Mouse (Mus musculus) CH12.LX (cell line): ENCODE results near the gene Aimp2. TPM values are rescaled to one million over a fixed set of nuclear protein-coding genes. Genes with fewer than 3 reads are reported as not detected.

Experiments
- DNase-seq: peaks from one replicate; pipeline ENCODE4 v3.0.0-alpha.2; 2013; ENCODE audit errors: extremely low read depth
- H3K27ac ChIP-seq: 2 replicates; pipeline ENCODE4 v1.5.1; 2012; ENCODE audit warnings: low read depth, mild to moderate bottlenecking, control low read depth, moderate library complexity; ENCODE audit not compliant: insufficient read depth
- H3K27me3 ChIP-seq: replicated peaks from 2 replicates; pipeline ENCODE3; 2012; ENCODE audit warnings: inconsistent platforms
- H3K36me3 ChIP-seq, 2 experiments: replicated peaks in 1 of 2; 2 replicates each; pipeline versions ENCODE3 to v1.6.1; 2012; ENCODE audit warnings: inconsistent platforms in 1 of 2, low read length in 1 of 2, mild to moderate bottlenecking in 1 of 2, mixed read lengths in 1 of 2, moderate library complexity in 1 of 2; ENCODE audit not compliant: control insufficient read depth in 1 of 2, insufficient read depth in 1 of 2
- H3K4me1 ChIP-seq, 2 experiments: 2 replicates each; pipeline ENCODE4 v1.6.1; 2012; ENCODE audit warnings: inconsistent platforms in 1 of 2, moderate library complexity in 1 of 2; ENCODE audit not compliant: insufficient read depth in 2 of 2, control insufficient read depth in 1 of 2
- H3K4me2 ChIP-seq: 2 replicates; pipeline ENCODE4 v1.6.1; 2012; ENCODE audit warnings: low read depth, mild to moderate bottlenecking, control low read depth; ENCODE audit not compliant: poor library complexity, insufficient read depth, severe bottlenecking
- H3K4me3 ChIP-seq, 3 experiments: fragments of 150-350 bp in 1 of 3; sonication (generic) in 1 of 3; replicated peaks in 1 of 3; 2 replicates each; pipeline versions ENCODE3 to v1.5.1; 2011 to 2012; ENCODE audit warnings: low read depth in 2 of 3, low read length in 2 of 3, mild to moderate bottlenecking in 2 of 3, moderate library complexity in 2 of 3, control low read depth in 1 of 3, improper control_type of control experiment in 1 of 3, inconsistent platforms in 1 of 3, mixed read lengths in 1 of 3; ENCODE audit not compliant: poor library complexity in 1 of 3
- H3K79me2 ChIP-seq: replicated peaks from 2 replicates; pipeline ENCODE4 v1.6.1; 2012; ENCODE audit warnings: mild to moderate bottlenecking, moderate library complexity; ENCODE audit not compliant: control insufficient read depth, poor library complexity, insufficient read depth, severe bottlenecking; ENCODE audit errors: extremely low read depth
- H3K9ac ChIP-seq: 2 replicates; pipeline ENCODE4 v1.6.1; 2012; ENCODE audit warnings: low read depth, mild to moderate bottlenecking, control low read depth, moderate library complexity; ENCODE audit not compliant: insufficient read depth
- H3K9me3 ChIP-seq: replicated peaks from 2 replicates; pipeline ENCODE3; 2012; ENCODE audit warnings: low read length, inconsistent platforms, mixed read lengths
- CHD2 ChIP-seq: IDR thresholded peaks from 2 replicates; pipeline ENCODE4 v1.6.1; 2011; ENCODE audit warnings: low read length, improper control_type of control experiment
- CTCF ChIP-seq, 2 experiments: IDR thresholded peaks in 1 of 2; conservative IDR thresholded peaks in 1 of 2; 2 replicates each; pipeline ENCODE4 v1.5.1; 2011 to 2012; ENCODE audit warnings: low read depth in 2 of 2, low read length in 2 of 2, improper control_type of control experiment in 1 of 2, inconsistent platforms in 1 of 2, mild to moderate bottlenecking in 1 of 2, moderate library complexity in 1 of 2
- EP300 ChIP-seq: IDR thresholded peaks from 2 replicates; pipeline ENCODE4 v1.6.1; 2011; ENCODE audit warnings: low read length, improper control_type of control experiment
- ETS1 ChIP-seq: conservative IDR thresholded peaks from 2 replicates; pipeline ENCODE4 v1.6.1; 2012; ENCODE audit warnings: low read depth, mild to moderate bottlenecking, inconsistent platforms, low read length, improper control_type of control experiment, moderate library complexity
- GABPA ChIP-seq: IDR thresholded peaks from 2 replicates; pipeline ENCODE4 v1.6.1; 2012; ENCODE audit warnings: low read depth, low read length, improper control_type of control experiment, inconsistent platforms; ENCODE audit not compliant: insufficient replicate concordance
- HCFC1 ChIP-seq: IDR thresholded peaks from 2 replicates; pipeline ENCODE4 v1.6.1; 2012; ENCODE audit warnings: low read depth, mild to moderate bottlenecking, inconsistent platforms, low read length, improper control_type of control experiment
- IRF4 ChIP-seq: IDR thresholded peaks from 2 replicates; pipeline ENCODE4 v1.6.1; 2014; ENCODE audit warnings: low read depth, mild to moderate bottlenecking, inconsistent platforms, low read length, improper control_type of control experiment
- JUN ChIP-seq: IDR thresholded peaks from 2 replicates; pipeline ENCODE4 v1.6.1; 2011; ENCODE audit warnings: low read depth, mild to moderate bottlenecking, low read length, improper control_type of control experiment, moderate library complexity; ENCODE audit not compliant: insufficient read depth
- JUND ChIP-seq: conservative IDR thresholded peaks from 2 replicates; pipeline ENCODE4 v1.6.1; 2011; ENCODE audit warnings: low read depth, low read length, improper control_type of control experiment
- KAT2A ChIP-seq: IDR thresholded peaks from 2 replicates; pipeline ENCODE4 v1.6.1; 2012; ENCODE audit warnings: low read length, improper control_type of control experiment, inconsistent platforms; ENCODE audit not compliant: insufficient replicate concordance
- MAFK ChIP-seq: IDR thresholded peaks from 2 replicates; pipeline ENCODE4 v1.6.1; 2011; ENCODE audit warnings: low read length, improper control_type of control experiment; ENCODE audit not compliant: insufficient replicate concordance
- MAX ChIP-seq: IDR thresholded peaks from 2 replicates; pipeline ENCODE4 v1.6.1; 2011; ENCODE audit warnings: low read length, improper control_type of control experiment
- MXI1 ChIP-seq: IDR thresholded peaks from 2 replicates; pipeline ENCODE4 v1.6.1; 2011; ENCODE audit warnings: mild to moderate bottlenecking, low read depth, low read length, improper control_type of control experiment
- MYC ChIP-seq: IDR thresholded peaks from 2 replicates; pipeline ENCODE4 v1.6.1; 2011; ENCODE audit warnings: low read depth, mild to moderate bottlenecking, improper control_type of control experiment, low read length
- POLR2A ChIP-seq: IDR thresholded peaks from 2 replicates; pipeline ENCODE4 v1.6.1; 2011; ENCODE audit warnings: low read depth, mild to moderate bottlenecking, improper control_type of control experiment, low read length
- TBP ChIP-seq: conservative IDR thresholded peaks from 2 replicates; pipeline ENCODE4 v1.6.1; 2011; ENCODE audit warnings: low read depth, low read length, improper control_type of control experiment
- ZMIZ1 ChIP-seq: IDR thresholded peaks from 2 replicates; pipeline ENCODE4 v1.6.1; 2012; ENCODE audit warnings: low read depth, mild to moderate bottlenecking, inconsistent platforms, low read length, improper control_type of control experiment
- ZNF384 ChIP-seq: IDR thresholded peaks from 2 replicates; pipeline ENCODE4 v1.6.1; 2012; ENCODE audit warnings: low read depth, low read length, improper control_type of control experiment, inconsistent platforms
- dilution Hi-C: fragments of 300-500 bp; cut with MboI; formaldehyde crosslinking; loops from 2 replicates; pipeline ENCODE4 v1.14.3; 2020; ENCODE audit warnings: low sequenced_read_pairs; ENCODE audit not compliant: extremely low pct_unique_long_range_greater_than_20kb, extremely low pct_ligation_motif_present
- in situ Hi-C: fragments of 300-500 bp; cut with MboI; formaldehyde crosslinking; loops from 3 replicates; pipeline ENCODE4 v1.14.3; 2019; ENCODE audit warnings: low sequenced_read_pairs, low pct_ligation_motif_present, low pct_unique_long_range_greater_than_20kb, mixed read lengths
- polyA plus RNA-seq: library from polyadenylated mRNA; unstranded; fragments of >175 nt; gene quantifications from 2 replicates; pipeline ENCODE4 v1.2.1, GENCODE M21; 2012; ENCODE audit warnings: low read depth; ENCODE audit not compliant: insufficient read length
- total RNA-seq, 2 experiments: library from RNA; depleted of rRNA; stranded (reverse); fragments of 300-350 nt in 1 of 2; fragments of >200 nt in 1 of 2; gene quantifications; 2 replicates each; pipeline ENCODE4 v1.2.3; 2012 to 2014

Aimp2 gene
- total and polyA plus RNA-seq, 3 experiments = 110 to 154 (median 111) TPM

- Histone ChIP-seq H3K36me3 (peaks cover 61 to 92% of the 10 kb centered on the region in 2 experiments), H3K4me1 (peaks cover 4 to 13% of the 10 kb centered on the region in 2 experiments; a peak in 3 of 4 replicates), H3K27me3 (no peaks in the 10 kb centered on the region), H3K4me3 (no peak overlapping the region), H3K9ac (no peak overlapping the region), H3K4me2 (no peak overlapping the region), H3K9me3 (no peaks in the 10 kb centered on the region), H3K79me2 (peaks cover 19% of the 10 kb centered on the region), H3K27ac (no peak overlapping the region)
- in situ Hi-C loops (no loop called here), dilution Hi-C loops (no loop called here)
- DNase-seq = no peak
- TF ChIP-seq ZMIZ1 (no peak), POLR2A (0 out of 2 replicates have a peak, but pooled peaks have one; percentile 16)
Observed at GRCm38 (mm10) chr5:143903813-143904212, 5.8 kb downstream of the Aimp2 start.

GRCm38 (mm10) chr5:143902111-143902510, 7.5 kb downstream of the Aimp2 start:
- H3K9ac ChIP-seq = no peak overlapping the region
- peaks cover 70 to 99% of the 10 kb centered on the region in 2 experiments for H3K36me3 ChIP-seq
- no peaks in the 10 kb centered on the region for H3K27me3 ChIP-seq
- no peaks in the 10 kb centered on the region for H3K9me3 ChIP-seq
- in situ Hi-C loops = no loop called here
- H3K4me2 ChIP-seq = no peak overlapping the region
- no peak overlapping the region for H3K4me3 ChIP-seq
- dilution Hi-C loops = no loop called here
- 0 out of 2 replicates have a peak, but pooled peaks cover 3% of the 10 kb centered on the region for H3K79me2 ChIP-seq
- no peak for DNase-seq
- no peak overlapping the region for H3K27ac ChIP-seq
- no peak for TF ChIP-seq TBP
- TF ChIP-seq CTCF (conservative IDR thresholded peaks at IDR 0.05 in 1 of 2, IDR thresholded peaks at IDR 0.05 in 1 of 2; ENCODE audit: low read depth in 2 of 2, low read length in 2 of 2) = no peak
- no peak for TF ChIP-seq MAFK
- no peak for TF ChIP-seq ZNF384
- TF ChIP-seq ETS1 = no peak
- no peak for TF ChIP-seq MAX
- no peak for TF ChIP-seq JUN
- no peak for TF ChIP-seq MYC
- TF ChIP-seq CHD2 = no peak
- no peak for TF ChIP-seq GABPA
- TF ChIP-seq MXI1 = no peak
- TF ChIP-seq JUND = no peak
- TF ChIP-seq IRF4 = no peak
- TF ChIP-seq EP300 = no peak
- no peak for TF ChIP-seq ZMIZ1
- no peak for TF ChIP-seq KAT2A
- no peak for TF ChIP-seq HCFC1
- H3K4me1 ChIP-seq = no peaks in the 10 kb centered on the region
